Mouse (Mus musculus) cerebellum, postnatal 25 days (tissue): ENCODE measurements around the gene Blvra.

Experiments used
- DNase-seq, 2 experiments: peaks; one replicate each; pipeline ENCODE4 v3.0.0; 2021; ENCODE audit warnings: mixed read lengths in 2 of 2

Gene Blvra

GRCm38 (mm10) chr2:127137838-127138420, 67.5 kb downstream of the Blvra start:
- DNase-seq: no peak

GRCm38 (mm10) chr2:127138449-127138848, 68.0 kb downstream of the Blvra start:
- no peak for DNase-seq

- no peak for DNase-seq
Measured at GRCm38 (mm10) chr2:127139094-127139493, 68.6 kb downstream of the Blvra start.

GRCm38 (mm10) chr2:127139605-127140004, 69.1 kb downstream of the Blvra start:
- DNase-seq: no peak

GRCm38 (mm10) chr2:127140011-127140410, 69.5 kb downstream of the Blvra start:
- DNase-seq: no peak

GRCm38 (mm10) chr2:127142031-127142430, 71.6 kb downstream of the Blvra start:
- no peak for DNase-seq

GRCm38 (mm10) chr2:127142577-127143157, 72.2 kb downstream of the Blvra start:
- DNase-seq: no peak

GRCm38 (mm10) chr2:127143158-127144063, 72.9 kb downstream of the Blvra start, which contains the start of gene Itpripl1:
Gene Itpripl1, minus strand, starts transcription at chr2:127143442.
- peak; percentile 53 to 68 for DNase-seq

GRCm38 (mm10) chr2:127145699-127146098, 75.2 kb downstream of the Blvra start:
- no peak for DNase-seq
